Mouse (Mus musculus) C2C12 (cell line): ENCODE measurements around the gene Hsf2bp. TPM values are rescaled to one million over a fixed set of nuclear protein-coding genes. Genes with fewer than 3 reads are reported as not detected.

Source experiments
- H3K27me3 ChIP-seq: one replicate; pipeline ENCODE4 v1.6.1; 2011; ENCODE audit not compliant: control insufficient read depth, insufficient read depth, insufficient read length
- H3K36me3 ChIP-seq: one replicate; pipeline ENCODE4 v1.6.1; 2011; ENCODE audit not compliant: control insufficient read depth, insufficient read depth
- H3K4me3 ChIP-seq: one replicate; pipeline ENCODE4 v1.5.1; 2011; ENCODE audit warnings: mild to moderate bottlenecking, control low read depth; ENCODE audit not compliant: poor library complexity, insufficient read depth, severe bottlenecking
- H3K79me2 ChIP-seq: one replicate; pipeline ENCODE4 v1.6.1; 2011; ENCODE audit not compliant: control insufficient read depth, insufficient read depth
- H3K79me3 ChIP-seq: one replicate; pipeline ENCODE4 v1.6.1; 2011; ENCODE audit warnings: low read depth, control low read depth
- H3ac ChIP-seq: one replicate; pipeline ENCODE3; 2011; ENCODE audit warnings: low read depth; ENCODE audit not compliant: control insufficient read depth, insufficient read length
- CEBPB ChIP-seq: IDR thresholded peaks from one replicate; pipeline ENCODE4 v1.6.1; 2011; ENCODE audit warnings: low read depth, mild to moderate bottlenecking, control low read depth, moderate library complexity
- CTCF ChIP-seq: IDR thresholded peaks from one replicate; pipeline ENCODE4 v1.5.1; 2011; ENCODE audit not compliant: control insufficient read depth, insufficient read depth, insufficient read length
- FOSL1 ChIP-seq: IDR thresholded peaks from one replicate; pipeline ENCODE4 v1.8.0; 2011; ENCODE audit warnings: mild to moderate bottlenecking, low read length; ENCODE audit not compliant: poor library complexity, insufficient read depth, severe bottlenecking
- MAX ChIP-seq: IDR thresholded peaks from one replicate; pipeline ENCODE4 v1.6.1; 2011; ENCODE audit warnings: mild to moderate bottlenecking, control low read depth
- MYOD1 ChIP-seq: IDR thresholded peaks from one replicate; pipeline ENCODE4 v1.6.1; 2011; ENCODE audit warnings: low read depth; ENCODE audit not compliant: control insufficient read depth, insufficient read length
- MYOG ChIP-seq: IDR thresholded peaks from one replicate; pipeline ENCODE4 v1.6.1; 2011; ENCODE audit not compliant: control insufficient read depth, insufficient read length; ENCODE audit errors: extremely low read depth
- USF1 ChIP-seq: IDR thresholded peaks from one replicate; pipeline ENCODE4 v1.6.1; 2011; ENCODE audit warnings: low read depth, mild to moderate bottlenecking, control low read depth, moderate library complexity
- polyA plus RNA-seq: library from polyadenylated mRNA; unstranded; fragments of >200 nt; fragmentation: generic; extraction: Trizol; gene quantifications from one replicate; pipeline ENCODE4 v1.2.1, GENCODE M21; 2012; ENCODE audit warnings: missing spikeins

The Hsf2bp gene
- polyA plus RNA-seq, 1 experiment, result 1.1 TPM

DNA sequence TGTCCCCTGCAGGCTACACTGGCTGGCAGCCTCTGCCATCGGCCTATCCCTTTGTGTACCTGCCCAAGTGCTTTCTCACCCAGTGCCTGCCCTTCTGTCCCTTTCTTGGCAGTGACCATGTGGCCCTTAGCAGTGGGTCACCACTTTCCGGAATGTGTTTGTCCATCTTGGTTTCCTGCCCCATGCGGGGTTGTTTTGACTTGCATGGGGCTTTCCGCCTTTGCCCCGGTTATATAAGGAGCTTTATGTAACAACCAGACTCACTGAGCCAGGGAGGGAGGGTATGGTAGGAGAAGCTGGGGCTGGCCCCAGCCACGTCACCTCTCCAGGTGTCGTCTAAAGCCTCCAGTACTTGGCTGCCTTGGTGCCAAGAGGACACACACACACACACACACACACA lies 132.1 kb downstream of the Hsf2bp start:
- H3K36me3 ChIP-seq, result no peaks in the 10 kb centered on the region
- H3K4me3 ChIP-seq, result no peak overlapping the region
- H3K27me3 ChIP-seq, result no peaks in the 10 kb centered on the region
- no peaks in the 10 kb centered on the region for H3K79me3 ChIP-seq
- H3ac ChIP-seq, result no peak overlapping the region
- no peak for TF ChIP-seq CEBPB
- TF ChIP-seq FOSL1, result no peak
- no peak for TF ChIP-seq USF1
- no peak for TF ChIP-seq MYOD1
- no peak for TF ChIP-seq CTCF
- no peak for TF ChIP-seq MYOG
- no peak for TF ChIP-seq MAX
- H3K79me2 ChIP-seq, result no peaks in the 10 kb centered on the region

GRCm38 (mm10) chr17:31902630-31903198 lies 133.4 kb downstream of the Hsf2bp start:
- no peaks in the 10 kb centered on the region for H3K79me3 ChIP-seq
- TF ChIP-seq MYOG (no peak), MAX (no peak), CEBPB (no peak), MYOD1 (no peak), CTCF (no peak), USF1 (no peak), FOSL1 (no peak)

DNA sequence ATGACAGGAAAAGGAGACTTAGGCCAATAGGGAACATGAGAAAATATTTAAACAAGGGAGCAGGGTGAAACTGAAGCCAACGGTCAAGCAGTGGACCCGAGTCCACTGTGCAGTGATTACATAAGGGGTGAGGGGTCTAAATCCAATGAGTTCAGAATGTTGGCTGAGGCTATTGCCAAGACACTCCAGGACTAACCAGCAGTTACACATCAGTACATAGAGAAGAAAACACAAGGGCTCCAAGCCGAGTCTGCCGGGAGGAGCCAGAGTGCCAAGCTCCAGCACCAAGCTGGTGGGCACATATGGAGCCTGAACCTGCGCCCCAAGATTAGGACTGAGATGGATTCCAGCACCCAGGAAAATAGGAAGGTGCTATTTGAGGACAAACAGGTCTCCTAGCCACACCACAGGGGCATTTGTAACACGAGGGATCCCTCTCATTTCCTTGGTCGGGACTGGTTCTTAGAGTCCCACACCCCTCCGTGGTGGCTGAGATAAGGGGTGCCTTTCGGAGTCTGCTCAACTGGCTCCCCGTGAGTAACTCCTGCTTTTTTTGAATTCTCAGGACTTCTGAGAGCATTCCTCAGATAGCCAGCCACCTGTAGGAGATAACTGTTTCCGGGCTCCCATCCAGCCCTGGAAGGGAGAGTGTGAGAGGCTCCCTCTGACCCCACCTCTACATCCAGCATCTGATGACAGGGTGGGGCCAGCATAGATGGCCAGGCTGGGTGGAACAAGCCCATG lies 134.5 kb downstream of the Hsf2bp start:
- H3K27me3 ChIP-seq, result no peaks in the 10 kb centered on the region
- H3ac ChIP-seq, result no peak overlapping the region
- TF ChIP-seq FOSL1, result no peak
- TF ChIP-seq MAX, result no peak
- no peak for TF ChIP-seq MYOD1
- no peak overlapping the region for H3K4me3 ChIP-seq
- H3K79me2 ChIP-seq, result no peaks in the 10 kb centered on the region
- H3K36me3 ChIP-seq, result no peaks in the 10 kb centered on the region
- no peaks in the 10 kb centered on the region for H3K79me3 ChIP-seq

More at GRCm38 (mm10) chr17:31902630-31903198, 133.4 kb downstream of the Hsf2bp start:
- Histone ChIP-seq H3ac (no peak overlapping the region), H3K27me3 (no peaks in the 10 kb centered on the region), H3K4me3 (no peak overlapping the region), H3K36me3 (no peaks in the 10 kb centered on the region), H3K79me2 (no peaks in the 10 kb centered on the region)

DNA sequence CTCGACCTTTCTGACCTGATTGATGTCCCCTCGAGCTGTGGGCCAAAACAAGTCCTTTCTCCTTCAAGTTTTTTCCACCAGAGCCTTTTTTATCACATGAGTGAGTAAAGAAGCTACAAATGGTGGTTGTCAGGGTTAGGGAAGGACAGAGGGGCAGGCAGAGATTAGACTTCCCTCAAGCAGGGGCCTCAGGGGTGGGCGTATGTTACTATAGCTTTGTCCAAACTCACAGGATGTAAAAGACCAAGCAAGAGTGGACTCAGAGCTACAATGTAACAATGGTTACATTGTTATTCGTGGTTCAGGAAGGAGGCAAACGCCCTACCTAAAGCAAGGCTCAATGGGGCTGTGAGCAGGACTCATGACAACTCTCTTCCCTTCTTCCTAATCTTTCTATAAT lies 137.2 kb downstream of the Hsf2bp start:
- TF ChIP-seq CEBPB (no peak), MYOG (no peak), MAX (no peak), CTCF (no peak), USF1 (no peak), MYOD1 (no peak), FOSL1 (no peak)
- Histone ChIP-seq H3K79me2 (no peaks in the 10 kb centered on the region), H3K36me3 (no peaks in the 10 kb centered on the region), H3K79me3 (no peaks in the 10 kb centered on the region), H3K4me3 (no peak overlapping the region), H3K27me3 (no peaks in the 10 kb centered on the region), H3ac (no peak overlapping the region)

- H3K4me3 ChIP-seq, result no peak overlapping the region
- H3ac ChIP-seq, result no peak overlapping the region
- no peaks in the 10 kb centered on the region for H3K36me3 ChIP-seq
- TF ChIP-seq FOSL1 (no peak), CTCF (no peak), MYOG (no peak), CEBPB (no peak)
- H3K79me3 ChIP-seq, result no peaks in the 10 kb centered on the region
- H3K27me3 ChIP-seq, result no peaks in the 10 kb centered on the region
- H3K79me2 ChIP-seq, result no peaks in the 10 kb centered on the region
These were observed 138.9 kb downstream of the Hsf2bp start for GRCm38 (mm10) chr17:31897186-31897793.

- H3K79me3 ChIP-seq, result no peaks in the 10 kb centered on the region
- no peaks in the 10 kb centered on the region for H3K79me2 ChIP-seq
- no peaks in the 10 kb centered on the region for H3K27me3 ChIP-seq
- H3K36me3 ChIP-seq, result no peaks in the 10 kb centered on the region
- TF ChIP-seq CTCF (no peak), MYOD1 (no peak), MYOG (no peak), FOSL1 (no peak), MAX (no peak), CEBPB (no peak), USF1 (no peak)
- H3ac ChIP-seq, result no peak overlapping the region
- H3K4me3 ChIP-seq, result no peak overlapping the region
These were observed 139.4 kb downstream of the Hsf2bp start for GRCm38 (mm10) chr17:31896751-31897150.
